Mouse (Mus musculus) cortical plate, adult 2 months (tissue): ENCODE data around the gene Dock7.

ENCODE experiments used
- CTCF ChIP-seq: fragments of 200-500 bp; IDR thresholded peaks from 2 replicates; pipeline ENCODE4 v1.5.1; 2011; ENCODE audit warnings: mild to moderate bottlenecking, control low read depth, low read length; ENCODE audit not compliant: insufficient read depth; ENCODE audit errors: extremely low read depth
- POLR2A ChIP-seq: fragments of 200-500 bp; IDR thresholded peaks from 2 replicates; pipeline ENCODE4 v1.6.1; 2011; ENCODE audit warnings: mild to moderate bottlenecking, low read length, control low read depth; ENCODE audit not compliant: insufficient read depth; ENCODE audit errors: extremely low read depth

DNA sequence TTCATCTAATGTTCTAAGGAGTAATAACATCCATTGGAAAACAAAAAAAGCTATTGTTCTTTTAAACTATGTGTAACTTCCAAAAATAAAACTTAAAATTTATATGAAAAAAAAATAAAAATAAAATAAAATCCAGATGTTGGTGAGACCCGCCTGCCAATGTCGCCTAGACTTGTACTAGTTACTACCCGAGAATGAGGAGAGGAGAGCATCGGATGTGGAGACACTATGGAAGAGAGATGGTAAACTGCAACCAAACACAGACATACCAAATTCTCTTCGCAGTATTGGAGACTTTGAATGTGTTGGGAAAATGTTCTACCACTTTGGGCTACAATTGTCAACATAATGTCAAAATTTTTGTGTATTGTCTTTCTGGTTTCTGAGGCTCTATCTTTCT is 40.2 kb upstream of the Dock7 start:
- TF ChIP-seq POLR2A = no peak
- TF ChIP-seq CTCF = no peak
